Mouse (Mus musculus) stomach, postnatal 0 days (tissue): ENCODE measurements around the gene E2f6. TPM values are rescaled to one million over a fixed set of nuclear protein-coding genes. Genes with fewer than 3 reads are reported as not detected.

Experiments
- ATAC-seq: fragments of 200-750 bp; cut with Nextera tagmentation; 2 replicates; pipeline ENCODE4 v1.8.0; 2017; ENCODE audit not compliant: low FRiP score, low TSS enrichment
- DNase-seq: peaks from one replicate; pipeline ENCODE4 v3.0.0-alpha.2; 2016; ENCODE audit warnings: low spot score
- H3K27ac ChIP-seq: fragments of 300-500 bp; sonication (generic); replicated peaks from 2 replicates; pipeline ENCODE4 v1.5.1; 2014; ENCODE audit warnings: mild to moderate bottlenecking, control low read depth
- H3K27me3 ChIP-seq: fragments of 300-500 bp; sonication (generic); 2 replicates; pipeline ENCODE4 v1.6.1; 2014; ENCODE audit warnings: low read length; ENCODE audit not compliant: control insufficient read depth, insufficient read depth
- H3K36me3 ChIP-seq: fragments of 300-500 bp; sonication (generic); 2 replicates; pipeline ENCODE4 v1.6.1; 2014; ENCODE audit warnings: low read length, mixed read lengths; ENCODE audit not compliant: control insufficient read depth, insufficient read depth
- H3K4me1 ChIP-seq: fragments of 300-500 bp; sonication (generic); replicated peaks from 2 replicates; pipeline ENCODE4 v1.6.1; 2014; ENCODE audit warnings: antibody characterized with exemption; ENCODE audit not compliant: control insufficient read depth, insufficient read depth
- H3K4me2 ChIP-seq: fragments of 300-500 bp; sonication (generic); replicated peaks from 2 replicates; pipeline ENCODE4 v1.6.1; 2014; ENCODE audit warnings: low read depth, mild to moderate bottlenecking, control low read depth, moderate library complexity
- H3K4me3 ChIP-seq: fragments of 300-500 bp; sonication (generic); 2 replicates; pipeline ENCODE4 v1.5.1; 2014; ENCODE audit warnings: low read depth, low read length, control low read depth
- H3K9ac ChIP-seq: fragments of 300-500 bp; sonication (generic); 2 replicates; pipeline ENCODE4 v1.6.1; 2014; ENCODE audit warnings: mild to moderate bottlenecking, low read length, control low read depth, mixed read lengths
- H3K9me3 ChIP-seq: fragments of 300-500 bp; sonication (generic); 2 replicates; pipeline ENCODE4 v1.6.1; 2016; ENCODE audit warnings: low read length; ENCODE audit not compliant: control insufficient read depth
- CTCF ChIP-seq: IDR thresholded peaks from 2 replicates; pipeline ENCODE4 v1.5.1; 2016; ENCODE audit warnings: antibody characterized with exemption, low read depth, mild to moderate bottlenecking, moderate library complexity
- EP300 ChIP-seq: optimal IDR thresholded peaks from 2 replicates; pipeline ENCODE3; 2016; ENCODE audit warnings: antibody characterized with exemption
- WGBS: fragments of 180-500 bp; shearing (Covaris S2); extraction: QIAGEN DNeasy Blood & Tissue Kit; methylation state at CpG from one replicate; pipeline ENCODE4 v1.1.7; 2014; 5-methylcytosine and 5-hydroxymethylcytosine counted together
- polyA plus RNA-seq: library from polyadenylated mRNA; unstranded; fragments of >200 nt; fragmentation: Nextera tagmentation; extraction: Ambion mirVana; gene quantifications from 2 replicates; pipeline ENCODE4 v1.2.1, GENCODE M21; 2015

Gene E2f6
- polyA plus RNA-seq, 1 experiment from 2014 or later = 12.7 TPM

DNA sequence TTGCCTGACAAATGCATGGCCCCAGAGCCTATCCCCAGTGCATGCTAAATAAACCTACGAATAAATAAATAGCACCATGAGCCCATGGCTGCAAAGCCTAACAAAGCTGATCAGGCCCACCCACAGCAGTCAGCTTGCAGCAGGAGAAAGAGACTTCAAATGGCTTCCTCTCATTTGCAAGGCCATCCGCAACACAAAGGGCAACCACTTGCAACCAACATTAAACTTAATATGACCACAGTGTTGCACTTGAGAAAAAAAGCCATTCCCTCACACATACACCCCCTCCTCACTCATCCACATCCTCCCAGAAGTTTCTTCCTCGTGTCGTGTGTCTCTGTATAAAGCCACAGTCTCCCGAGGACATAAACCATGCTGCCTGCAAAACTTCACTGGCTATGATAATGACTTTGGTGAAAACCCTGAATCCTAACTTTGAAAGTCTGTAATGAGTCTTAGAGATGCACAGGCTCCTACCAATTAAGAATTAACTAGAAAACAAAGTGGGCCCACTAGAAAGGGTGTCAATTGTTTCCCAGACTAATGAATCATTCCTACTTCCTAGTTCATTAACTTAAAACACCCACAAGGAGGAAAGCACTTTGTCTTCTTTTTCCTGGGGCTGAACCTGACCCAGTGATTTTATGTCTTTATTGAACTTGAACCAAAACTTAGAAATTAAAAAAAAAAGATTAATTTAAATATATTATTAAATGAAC is 7.4 kb upstream of the E2f6 start:
- Histone ChIP-seq H3K9ac (no peak overlapping the region), H3K4me3 (no peak overlapping the region), H3K9me3 (no peaks in the 10 kb centered on the region), H3K36me3 (no peaks in the 10 kb centered on the region), H3K4me1 (no peaks in the 10 kb centered on the region), H3K4me2 (no peak overlapping the region), H3K27me3 (no peaks in the 10 kb centered on the region), H3K27ac (no peak overlapping the region)
- DNase-seq = no peak
- 46% methylated on average over 5 of the region's 5 CpGs for WGBS
- ATAC-seq = no peak
- TF ChIP-seq CTCF (no peak), EP300 (no peak)

DNA sequence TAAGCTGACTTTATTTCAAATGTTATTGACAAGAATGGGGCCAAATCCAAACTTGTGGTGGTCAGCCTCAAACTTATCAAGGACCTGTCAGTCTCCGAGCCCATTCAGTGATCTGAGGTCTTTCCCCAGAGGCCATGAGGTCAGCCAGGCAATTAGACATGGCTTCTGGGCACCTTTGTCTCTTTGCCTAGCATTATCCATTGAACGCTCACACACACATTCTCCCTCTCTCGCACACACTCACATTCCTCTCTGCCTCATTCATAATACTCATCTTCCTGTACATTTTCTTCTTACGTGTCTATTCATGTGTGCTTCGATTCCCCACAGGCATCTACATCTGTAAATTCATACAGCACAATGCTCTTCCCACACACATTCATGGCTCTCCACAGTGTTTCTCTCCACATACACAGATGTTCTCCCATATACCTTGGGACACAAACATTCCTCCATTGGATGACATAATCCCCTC is 6.8 kb upstream of the E2f6 start:
- DNase-seq = no peak
- H3K4me1 ChIP-seq = no peaks in the 10 kb centered on the region
- no peak for TF ChIP-seq CTCF
- TF ChIP-seq EP300 = no peak
- H3K27ac ChIP-seq = no peak overlapping the region
- ATAC-seq = no peak
- H3K9ac ChIP-seq = no peak overlapping the region
- 75% methylated on average over 5 of the region's 5 CpGs for WGBS
- no peaks in the 10 kb centered on the region for H3K36me3 ChIP-seq
- no peak overlapping the region for H3K4me2 ChIP-seq
- H3K9me3 ChIP-seq = no peaks in the 10 kb centered on the region
- no peak overlapping the region for H3K4me3 ChIP-seq
- H3K27me3 ChIP-seq = no peaks in the 10 kb centered on the region

DNA sequence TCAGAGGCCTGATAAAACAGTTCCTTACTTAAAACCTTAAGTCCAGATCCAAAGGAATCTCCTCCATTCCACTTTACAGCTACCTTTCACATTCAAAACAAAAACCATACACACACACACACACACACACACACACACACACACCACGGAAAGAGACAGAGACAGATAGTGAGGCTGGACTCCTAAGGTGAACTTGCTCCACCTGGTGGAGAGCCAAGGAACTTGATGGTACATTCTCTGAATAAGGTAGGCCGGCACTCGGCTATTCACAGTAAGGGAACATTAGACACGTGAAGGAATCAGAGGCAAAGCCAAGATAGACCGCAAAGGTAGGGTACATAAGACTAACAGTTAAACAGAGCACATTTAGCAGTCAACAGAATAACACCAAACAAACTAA is 5.3 kb upstream of the E2f6 start:
- Histone ChIP-seq H3K9ac (no peak overlapping the region), H3K4me2 (no peak overlapping the region), H3K27ac (no peak overlapping the region), H3K27me3 (no peaks in the 10 kb centered on the region), H3K4me1 (no peaks in the 10 kb centered on the region), H3K36me3 (no peaks in the 10 kb centered on the region), H3K9me3 (no peaks in the 10 kb centered on the region), H3K4me3 (no peak overlapping the region)
- DNase-seq (peak; percentile 81), ATAC-seq (peak; percentile 83)
- WGBS = 9% methylated on average over 5 of the region's 5 CpGs
- TF ChIP-seq CTCF (peak; percentile 96), EP300 (no peak)

DNA sequence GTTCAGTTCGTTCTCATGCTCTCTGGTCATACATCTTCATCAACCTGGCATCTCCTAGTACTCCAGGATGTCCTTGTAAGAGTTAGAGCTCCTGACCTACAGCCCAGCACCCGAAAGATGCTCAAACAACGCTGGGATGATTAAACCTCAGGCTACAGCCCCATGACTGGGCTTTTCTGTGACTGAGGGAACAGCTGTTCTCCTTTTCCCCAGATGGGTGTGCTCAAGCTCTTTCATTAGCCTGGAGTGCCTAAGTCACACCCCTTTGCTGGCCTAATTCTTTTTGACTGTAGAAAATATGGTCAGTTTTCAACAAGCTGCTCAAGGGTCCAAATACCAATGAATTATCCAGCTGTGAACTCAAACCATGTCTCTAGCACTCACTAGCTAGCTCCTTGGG is 2.7 kb upstream of the E2f6 start:
- WGBS = 30% methylated on average over 3 of the region's 3 CpGs
- ATAC-seq = peak; percentile 68; the same call in 1 of the 2 replicates
- Histone ChIP-seq H3K9ac (no peak overlapping the region), H3K4me2 (no peak overlapping the region), H3K36me3 (no peaks in the 10 kb centered on the region), H3K4me1 (peaks cover 3% of the 10 kb centered on the region; the same call in 1 of the 2 replicates), H3K27ac (no peak overlapping the region), H3K9me3 (no peaks in the 10 kb centered on the region), H3K27me3 (no peaks in the 10 kb centered on the region), H3K4me3 (no peak overlapping the region)
- TF ChIP-seq CTCF (peak; percentile 87), EP300 (no peak)
- DNase-seq = peak; percentile 45

GRCm38 (mm10) chr12:16811477-16811876 is 714 bp downstream of the E2f6 start:
- peak overlapping the region; percentile 79 for H3K9ac ChIP-seq
- H3K4me3 ChIP-seq = peak overlapping the region; percentile 85
- H3K4me1 ChIP-seq = peaks cover 3% of the 10 kb centered on the region; the same call in 1 of the 2 replicates
- TF ChIP-seq CTCF (no peak), EP300 (no peak)
- H3K27ac ChIP-seq = no peak overlapping the region
- ATAC-seq (no peak), DNase-seq (no peak)
- no peaks in the 10 kb centered on the region for H3K9me3 ChIP-seq
- H3K36me3 ChIP-seq = 0 out of 2 replicates have a peak, but pooled peaks cover 2% of the 10 kb centered on the region
- no peaks in the 10 kb centered on the region for H3K27me3 ChIP-seq
- H3K4me2 ChIP-seq = peak overlapping the region; percentile 93
- WGBS = 1% methylated on average over 15 of the region's 15 CpGs

GRCm38 (mm10) chr12:16817147-16817546 is 6.4 kb downstream of the E2f6 start:
- H3K4me3 ChIP-seq = no peak overlapping the region
- H3K36me3 ChIP-seq = peaks cover 17% of the 10 kb centered on the region; the same call in 1 of the 2 replicates
- DNase-seq = no peak

More at GRCm38 (mm10) chr12:16817147-16817546, 6.4 kb downstream of the E2f6 start:
- WGBS = 85% methylated on average over 4 of the region's 4 CpGs
- TF ChIP-seq EP300 (no peak), CTCF (no peak)
- H3K27ac ChIP-seq = no peak overlapping the region
- H3K27me3 ChIP-seq = no peaks in the 10 kb centered on the region
- no peak overlapping the region for H3K9ac ChIP-seq
- no peak for ATAC-seq
- no peaks in the 10 kb centered on the region for H3K9me3 ChIP-seq
- H3K4me2 ChIP-seq = no peak overlapping the region
- no peaks in the 10 kb centered on the region for H3K4me1 ChIP-seq
